Mouse (Mus musculus) neutrophil, adult 5-6 weeks (primary cell): ENCODE measurements at regions not wholly inside any gene's neighbourhood (a gene's known extent, or its start where the extent isn't known, plus 50 kb on each side); places are given as distances from the start of the nearest gene placed in this dataset.

Experiments
- ATAC-seq: fragments of 151-379, 151-347 bp; 2 replicates; pipeline ENCODE4 v1.8.0; 2017; ENCODE audit warnings: mild to moderate bottlenecking, moderate TSS enrichment; ENCODE audit not compliant: insufficient number of reproducible peaks, poor library complexity, low FRiP score, severe bottlenecking; ENCODE audit errors: extremely low read depth

- ATAC-seq, result no peak
Measured at GRCm38 (mm10) chr5:64595220-64595619, 208.0 kb upstream of the Klf3 start.

- ATAC-seq, result no peak
Measured at GRCm38 (mm10) chr5:64595751-64596344, 207.3 kb upstream of the Klf3 start.

- ATAC-seq, result no peak
Measured at GRCm38 (mm10) chr5:64597021-64597420, 206.2 kb upstream of the Klf3 start.

- no peak for ATAC-seq
Measured at GRCm38 (mm10) chr5:64597451-64597850, 205.7 kb upstream of the Klf3 start.

GRCm38 (mm10) chr5:64598606-64599005, 204.6 kb upstream of the Klf3 start:
- no peak for ATAC-seq

- ATAC-seq, result no peak
Measured at GRCm38 (mm10) chr5:64599015-64599414, 204.2 kb upstream of the Klf3 start.

GRCm38 (mm10) chr5:64599865-64600288, 203.3 kb upstream of the Klf3 start:
- peak; percentile 84 for ATAC-seq

GRCm38 (mm10) chr5:64600392-64600791, 202.8 kb upstream of the Klf3 start:
- no peak for ATAC-seq

- no peak for ATAC-seq
Measured at GRCm38 (mm10) chr5:64600811-64601210, 202.4 kb upstream of the Klf3 start.

GRCm38 (mm10) chr5:64601285-64601684, 201.9 kb upstream of the Klf3 start:
- no peak for ATAC-seq

GRCm38 (mm10) chr5:64601832-64602231, 201.4 kb upstream of the Klf3 start:
- no peak for ATAC-seq

GRCm38 (mm10) chr5:64602356-64602936, 200.7 kb upstream of the Klf3 start:
- no peak for ATAC-seq

GRCm38 (mm10) chr5:64602996-64603755, 200.0 kb upstream of the Klf3 start:
- no peak for ATAC-seq

- no peak for ATAC-seq
Measured at GRCm38 (mm10) chr5:64605171-64605570, 198.0 kb upstream of the Klf3 start.

GRCm38 (mm10) chr5:64605991-64606390, 197.2 kb upstream of the Klf3 start:
- no peak for ATAC-seq

GRCm38 (mm10) chr5:64609378-64610087, 193.7 kb upstream of the Klf3 start:
- peak; percentile 58; the same call in 1 of the 2 replicates for ATAC-seq

- ATAC-seq, result no peak
Measured at GRCm38 (mm10) chr5:64610146-64610545, 193.0 kb upstream of the Klf3 start.

- ATAC-seq, result no peak
Measured at GRCm38 (mm10) chr5:64610562-64611405, 192.4 kb upstream of the Klf3 start.

GRCm38 (mm10) chr5:64612017-64612416, 191.2 kb upstream of the Klf3 start:
- ATAC-seq, result peak; percentile 37; the same call in 1 of the 2 replicates
